Mouse (Mus musculus) heart, embryonic 16.5 days (tissue): ENCODE measurements around the gene Twf2. TPM values are rescaled to one million over a fixed set of nuclear protein-coding genes. Genes with fewer than 3 reads are reported as not detected.

Source experiments
- ATAC-seq: fragments of 200-750 bp; cut with Nextera tagmentation; replicated peaks from 2 replicates; pipeline ENCODE4 v1.8.0; 2017; ENCODE audit warnings: moderate number of reproducible peaks; ENCODE audit not compliant: insufficient read depth, low FRiP score; ENCODE audit errors: extremely low read depth
- H3K27ac ChIP-seq: fragments of 300-500 bp; sonication (generic); 2 replicates; pipeline ENCODE4 v1.5.1; 2014; ENCODE audit warnings: mild to moderate bottlenecking, low read length, control low read depth, moderate library complexity
- H3K27me3 ChIP-seq: fragments of 300-500 bp; sonication (generic); 2 replicates; pipeline ENCODE4 v1.6.1; 2014; ENCODE audit warnings: low read length, mixed read lengths; ENCODE audit not compliant: control insufficient read depth, insufficient read depth
- H3K36me3 ChIP-seq: fragments of 300-500 bp; sonication (generic); 2 replicates; pipeline ENCODE4 v1.6.1; 2014; ENCODE audit not compliant: control insufficient read depth, insufficient read depth
- H3K4me1 ChIP-seq: fragments of 300-500 bp; sonication (generic); 2 replicates; pipeline ENCODE4 v1.6.1; 2014; ENCODE audit warnings: low read length, mixed read lengths; ENCODE audit not compliant: control insufficient read depth, insufficient read depth
- H3K4me2 ChIP-seq: fragments of 300-500 bp; sonication (generic); 2 replicates; pipeline ENCODE4 v1.6.1; 2014; ENCODE audit warnings: low read depth, mild to moderate bottlenecking, control low read depth, low read length
- H3K4me3 ChIP-seq: fragments of 300-500 bp; sonication (generic); 2 replicates; pipeline ENCODE4 v1.5.1; 2014; ENCODE audit warnings: mild to moderate bottlenecking, control low read depth, low read length
- H3K9ac ChIP-seq: fragments of 300-500 bp; sonication (generic); 2 replicates; pipeline ENCODE4 v1.6.1; 2014; ENCODE audit warnings: low read length, control low read depth
- H3K9me3 ChIP-seq: fragments of 300-500 bp; sonication (generic); replicated peaks from 2 replicates; pipeline ENCODE4 v1.6.1; 2016; ENCODE audit warnings: low read length; ENCODE audit not compliant: control insufficient read depth
- WGBS: fragments of 180-500 bp; shearing (Covaris S2); extraction: QIAGEN DNeasy Blood & Tissue Kit; methylation state at CpG from one replicate; pipeline ENCODE4 v1.1.7; 2014; 5-methylcytosine and 5-hydroxymethylcytosine counted together
- polyA plus RNA-seq: library from polyadenylated mRNA; unstranded; fragments of >200 nt; fragmentation: Nextera tagmentation; extraction: Ambion mirVana; gene quantifications from 2 replicates; pipeline ENCODE4 v1.2.1, GENCODE M21; 2015

Gene Twf2
- polyA plus RNA-seq, 1 experiment from 2014 or later = 61.6 TPM

DNA sequence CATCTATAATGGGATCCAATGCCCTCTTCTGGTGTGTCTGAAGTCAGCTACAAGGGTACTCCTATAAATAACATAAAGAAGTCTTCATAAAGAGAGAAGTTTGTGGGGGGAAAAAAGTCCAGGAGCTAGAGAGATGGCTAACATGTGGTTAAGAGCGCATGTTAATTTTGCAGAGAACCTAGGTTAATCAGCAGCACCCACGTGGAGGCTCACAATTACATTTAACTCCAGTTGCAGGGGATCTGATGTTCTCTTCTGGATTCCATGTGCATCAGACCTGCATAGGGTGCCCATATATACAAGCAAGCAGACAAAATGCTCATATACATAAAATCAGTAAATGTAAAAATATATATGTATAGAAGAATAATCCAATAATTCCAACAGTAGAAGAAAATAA lies 29.5 kb upstream of the Twf2 start:
- Histone ChIP-seq H3K27me3 (no peaks in the 10 kb centered on the region), H3K9me3 (no peaks in the 10 kb centered on the region), H3K4me3 (peak overlapping the region; percentile 64), H3K9ac (peak overlapping the region; percentile 95; the same call in 1 of the 2 replicates), H3K4me1 (peaks cover 41% of the 10 kb centered on the region), H3K36me3 (peaks cover 14% of the 10 kb centered on the region), H3K27ac (no peak overlapping the region), H3K4me2 (peak overlapping the region; percentile 62)
- 50% methylated on average over 2 of the region's 2 CpGs for WGBS
- ATAC-seq = no peak

DNA sequence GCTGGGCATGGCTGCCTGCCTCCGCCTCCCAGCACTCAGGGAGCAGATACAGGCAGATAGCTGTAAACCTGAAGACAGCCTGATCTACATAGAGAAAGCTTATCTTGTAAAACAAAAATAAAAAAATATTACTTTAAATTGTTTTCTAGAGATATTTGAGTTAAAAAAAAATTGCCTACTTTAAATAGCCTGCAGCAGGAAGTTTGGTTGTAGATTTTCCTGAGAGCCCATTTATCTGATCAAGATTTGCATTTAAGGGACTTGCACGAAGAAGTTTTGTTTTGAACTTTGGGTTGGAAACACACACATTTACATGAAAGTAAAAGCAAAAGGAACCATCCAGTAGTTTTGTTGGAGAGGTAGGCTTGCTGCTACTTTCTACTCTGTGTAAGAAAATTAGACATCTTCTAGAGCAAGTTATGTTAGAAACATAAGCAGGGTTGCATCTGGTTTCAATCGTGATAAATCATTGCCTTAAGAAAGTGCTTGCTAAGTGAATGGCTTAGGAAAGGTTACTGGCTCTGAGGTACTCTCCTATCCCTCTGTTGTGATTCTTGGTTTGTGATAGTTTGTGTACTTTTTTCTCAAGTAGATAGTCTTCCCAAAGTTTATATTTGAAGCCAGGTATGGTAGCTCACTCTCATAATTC lies 27.2 kb upstream of the Twf2 start:
- peaks cover 33% of the 10 kb centered on the region for H3K4me1 ChIP-seq
- H3K9ac ChIP-seq = no peak overlapping the region
- H3K9me3 ChIP-seq = no peaks in the 10 kb centered on the region
- peaks cover 33% of the 10 kb centered on the region for H3K36me3 ChIP-seq
- no peak for ATAC-seq
- H3K4me2 ChIP-seq = peak overlapping the region; percentile 9; the same call in 1 of the 2 replicates
- H3K4me3 ChIP-seq = no peak overlapping the region
- H3K27ac ChIP-seq = no peak overlapping the region
- 54% methylated on average over 3 of the region's 3 CpGs for WGBS
- no peaks in the 10 kb centered on the region for H3K27me3 ChIP-seq

DNA sequence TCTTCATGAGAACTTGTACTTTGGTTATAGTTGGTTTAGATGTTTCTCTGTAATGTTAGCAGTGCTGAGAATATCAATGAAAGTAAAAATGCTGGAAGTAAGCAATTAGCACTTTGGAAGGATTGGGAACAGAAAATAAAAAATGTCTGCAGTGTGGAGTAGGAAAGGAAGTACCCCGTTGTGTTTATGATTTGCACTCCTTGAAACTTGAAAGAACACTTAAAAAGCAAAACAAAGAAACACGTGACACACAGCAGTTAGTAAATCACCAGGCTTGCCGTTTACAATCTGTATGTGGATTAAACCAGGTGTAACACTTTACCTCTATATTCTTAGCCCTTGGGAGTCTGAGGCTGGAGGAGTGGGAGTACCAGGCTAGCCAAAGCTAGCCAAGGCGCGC lies 26.1 kb upstream of the Twf2 start:
- H3K9ac ChIP-seq = no peak overlapping the region
- H3K27me3 ChIP-seq = no peaks in the 10 kb centered on the region
- no peak overlapping the region for H3K4me2 ChIP-seq
- no peaks in the 10 kb centered on the region for H3K9me3 ChIP-seq
- H3K27ac ChIP-seq = no peak overlapping the region
- no peak for ATAC-seq
- no peak overlapping the region for H3K4me3 ChIP-seq
- H3K4me1 ChIP-seq = peaks cover 33% of the 10 kb centered on the region
- WGBS = 83% methylated on average over 5 of the region's 5 CpGs
- peaks cover 44% of the 10 kb centered on the region for H3K36me3 ChIP-seq

GRCm38 (mm10) chr9:106177799-106178198 lies 25.1 kb upstream of the Twf2 start:
- peaks cover 33% of the 10 kb centered on the region for H3K4me1 ChIP-seq
- H3K4me3 ChIP-seq = no peak overlapping the region
- no peaks in the 10 kb centered on the region for H3K9me3 ChIP-seq
- 80% methylated on average over 6 of the region's 6 CpGs for WGBS
- H3K9ac ChIP-seq = no peak overlapping the region
- no peak overlapping the region for H3K27ac ChIP-seq
- H3K36me3 ChIP-seq = peaks cover 52% of the 10 kb centered on the region
- H3K4me2 ChIP-seq = no peak overlapping the region
- no peak for ATAC-seq
- no peaks in the 10 kb centered on the region for H3K27me3 ChIP-seq

GRCm38 (mm10) chr9:106179454-106179853 lies 23.5 kb upstream of the Twf2 start:
- Histone ChIP-seq H3K9ac (no peak overlapping the region), H3K4me3 (no peak overlapping the region), H3K9me3 (no peaks in the 10 kb centered on the region), H3K27ac (no peak overlapping the region), H3K4me1 (peaks cover 19% of the 10 kb centered on the region), H3K27me3 (no peaks in the 10 kb centered on the region), H3K36me3 (peaks cover 66% of the 10 kb centered on the region), H3K4me2 (no peak overlapping the region)
- WGBS = 71% methylated on average over 2 of the region's 2 CpGs
- no peak for ATAC-seq

GRCm38 (mm10) chr9:106179964-106180363 lies 22.9 kb upstream of the Twf2 start:
- Histone ChIP-seq H3K4me1 (peaks cover 14% of the 10 kb centered on the region), H3K4me3 (no peak overlapping the region), H3K4me2 (no peak overlapping the region), H3K27me3 (no peaks in the 10 kb centered on the region), H3K9ac (no peak overlapping the region), H3K36me3 (peaks cover 71% of the 10 kb centered on the region), H3K9me3 (no peaks in the 10 kb centered on the region), H3K27ac (no peak overlapping the region)
- ATAC-seq = no peak
- WGBS = 91% methylated on average over 3 of the region's 3 CpGs

- Histone ChIP-seq H3K9me3 (no peaks in the 10 kb centered on the region), H3K9ac (no peak overlapping the region), H3K27ac (no peak overlapping the region), H3K27me3 (no peaks in the 10 kb centered on the region), H3K4me3 (no peak overlapping the region), H3K36me3 (peaks cover 84% of the 10 kb centered on the region), H3K4me2 (no peak overlapping the region), H3K4me1 (peaks cover 4% of the 10 kb centered on the region; the same call in 1 of the 2 replicates)
- WGBS = 86% methylated on average over 4 of the region's 4 CpGs
- no peak for ATAC-seq
These were observed 20.8 kb upstream of the Twf2 start for GRCm38 (mm10) chr9:106182146-106182545.

DNA sequence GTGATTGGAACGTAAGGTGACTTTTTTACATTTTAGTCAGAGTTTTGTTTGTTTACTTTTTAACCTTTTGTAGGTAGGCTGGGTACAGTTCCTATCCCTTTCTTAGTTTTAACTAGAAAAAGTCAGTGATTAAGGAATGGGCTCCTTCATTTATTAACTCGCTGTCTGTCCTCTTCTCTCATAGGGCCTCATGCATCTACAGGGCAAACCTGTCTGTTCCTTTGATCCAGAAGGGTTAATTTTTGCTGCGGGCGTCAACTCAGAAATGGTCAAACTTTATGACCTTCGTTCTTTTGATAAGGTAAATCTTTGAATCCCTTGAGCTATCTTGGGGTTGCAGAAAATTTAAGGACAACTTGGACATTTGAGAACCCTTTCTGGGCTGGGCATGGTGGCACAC lies 18.9 kb upstream of the Twf2 start:
- Histone ChIP-seq H3K4me3 (no peak overlapping the region), H3K27ac (no peak overlapping the region), H3K27me3 (no peaks in the 10 kb centered on the region), H3K9me3 (no peaks in the 10 kb centered on the region), H3K4me2 (no peak overlapping the region), H3K9ac (no peak overlapping the region), H3K4me1 (no peaks in the 10 kb centered on the region; the same call in 1 of the 2 replicates), H3K36me3 (peaks cover 87% of the 10 kb centered on the region)
- no peak for ATAC-seq
- WGBS = 87% methylated on average over 5 of the region's 5 CpGs

DNA sequence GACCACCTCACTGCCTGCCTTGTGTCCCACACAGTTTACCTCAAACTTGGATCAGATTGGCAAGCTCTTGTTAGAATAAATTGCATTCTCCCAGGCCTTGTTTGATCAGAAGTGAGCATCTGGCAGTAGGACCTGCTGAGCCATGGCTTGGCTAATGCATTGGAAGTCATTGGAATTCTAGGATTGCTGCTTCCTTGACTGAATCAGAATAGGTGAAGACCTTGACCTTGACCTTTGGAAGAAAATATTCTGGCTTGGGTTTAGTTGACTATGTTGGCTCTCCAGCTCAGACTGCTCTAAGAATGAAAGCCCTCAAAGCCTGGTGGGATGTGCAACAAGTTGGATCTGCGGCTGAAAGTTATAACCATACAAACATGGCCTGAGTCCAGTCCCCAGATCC lies 11.6 kb upstream of the Twf2 start:
- WGBS = 90% methylated on average over 1 of the region's 1 CpGs
- Histone ChIP-seq H3K4me1 (no peaks in the 10 kb centered on the region), H3K27ac (no peak overlapping the region), H3K4me2 (no peak overlapping the region), H3K36me3 (peaks cover 62% of the 10 kb centered on the region), H3K27me3 (no peaks in the 10 kb centered on the region), H3K9ac (no peak overlapping the region), H3K9me3 (no peaks in the 10 kb centered on the region), H3K4me3 (no peak overlapping the region)
- no peak for ATAC-seq
